Mouse (Mus musculus) mammary gland, adult 2 months (tissue): ENCODE measurements around the gene Dpy30. TPM values are rescaled to one million over a fixed set of nuclear protein-coding genes. Genes with fewer than 3 reads are reported as not detected.

Experiments used
- polyA plus RNA-seq: library from polyadenylated mRNA; depleted of rRNA; stranded (reverse); fragments of >200 nt; gene quantifications from 2 replicates; pipeline ENCODE4 v1.2.3, GENCODE M21; 2012; ENCODE audit warnings: low replicate concordance; rRNA removed

Gene Dpy30
- 15.1 and 21.8 TPM in 2 replicates for polyA plus RNA-seq

DNA sequence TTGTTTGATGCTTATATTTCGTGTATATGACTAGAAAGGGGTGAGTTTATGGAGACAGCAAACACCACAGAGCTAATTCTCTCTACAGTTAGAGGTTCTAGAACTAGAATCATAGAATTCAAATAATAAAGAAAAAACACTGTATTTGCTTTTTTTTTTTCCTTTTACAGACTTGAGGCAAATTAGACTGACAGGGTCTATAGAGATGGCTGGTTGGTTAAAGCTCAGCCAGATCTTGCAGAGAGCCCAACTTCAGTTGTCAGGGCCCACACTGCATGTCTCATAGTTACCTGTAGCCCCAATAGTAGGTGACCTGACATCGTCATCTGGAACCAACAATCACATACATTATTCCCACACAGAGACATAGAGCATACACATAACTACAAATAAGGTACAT is at the start of gene Dpy30:
TSS of gene Dpy30 (minus strand) at position 101 of the 400 bp plus-strand sequence.

DNA sequence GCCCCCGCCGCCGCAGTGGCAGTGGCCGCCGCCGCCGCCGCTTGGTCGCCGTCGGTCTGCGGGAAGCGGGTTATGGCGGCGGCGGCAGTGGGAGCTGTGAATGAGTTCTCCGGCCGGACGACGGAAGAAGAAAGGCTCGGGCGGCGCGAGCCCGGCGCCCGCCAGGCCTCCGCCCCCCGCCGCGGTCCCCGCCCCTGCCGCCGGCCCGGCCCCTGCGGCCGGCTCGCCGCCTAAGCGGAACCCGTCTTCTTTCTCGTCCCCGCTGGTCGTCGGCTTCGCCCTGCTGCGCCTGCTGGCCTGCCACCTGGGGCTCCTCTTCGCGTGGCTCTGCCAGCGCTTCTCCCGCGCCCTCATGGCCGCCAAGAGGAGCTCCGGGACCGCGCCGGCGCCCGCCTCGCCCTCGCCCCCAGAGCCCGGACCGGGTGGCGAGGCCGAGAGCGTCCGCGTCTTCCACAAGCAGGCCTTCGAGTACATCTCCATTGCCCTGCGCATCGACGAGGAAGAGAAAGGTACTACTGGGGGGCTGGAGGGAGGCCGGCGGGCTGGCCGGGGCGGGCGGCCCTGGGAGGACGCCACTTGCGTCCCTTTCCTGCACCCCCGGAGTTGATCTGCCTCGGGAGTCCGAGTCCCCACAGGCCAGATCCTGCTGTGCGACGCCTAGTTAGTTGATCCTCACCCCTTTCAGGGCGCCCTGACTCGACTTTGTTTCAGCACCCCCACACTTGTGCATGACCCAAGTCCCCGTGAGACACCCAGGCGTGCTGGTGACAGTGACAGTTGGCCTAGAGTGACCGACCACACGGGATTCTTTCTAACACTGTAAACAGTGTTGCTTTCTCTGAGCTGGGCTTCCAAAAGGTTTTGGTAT is 15.4 kb upstream of the Dpy30 start, which contains the start of gene Spast:
TSS of gene Spast (plus strand) at position 51 of the 868 bp plus-strand sequence.

DNA sequence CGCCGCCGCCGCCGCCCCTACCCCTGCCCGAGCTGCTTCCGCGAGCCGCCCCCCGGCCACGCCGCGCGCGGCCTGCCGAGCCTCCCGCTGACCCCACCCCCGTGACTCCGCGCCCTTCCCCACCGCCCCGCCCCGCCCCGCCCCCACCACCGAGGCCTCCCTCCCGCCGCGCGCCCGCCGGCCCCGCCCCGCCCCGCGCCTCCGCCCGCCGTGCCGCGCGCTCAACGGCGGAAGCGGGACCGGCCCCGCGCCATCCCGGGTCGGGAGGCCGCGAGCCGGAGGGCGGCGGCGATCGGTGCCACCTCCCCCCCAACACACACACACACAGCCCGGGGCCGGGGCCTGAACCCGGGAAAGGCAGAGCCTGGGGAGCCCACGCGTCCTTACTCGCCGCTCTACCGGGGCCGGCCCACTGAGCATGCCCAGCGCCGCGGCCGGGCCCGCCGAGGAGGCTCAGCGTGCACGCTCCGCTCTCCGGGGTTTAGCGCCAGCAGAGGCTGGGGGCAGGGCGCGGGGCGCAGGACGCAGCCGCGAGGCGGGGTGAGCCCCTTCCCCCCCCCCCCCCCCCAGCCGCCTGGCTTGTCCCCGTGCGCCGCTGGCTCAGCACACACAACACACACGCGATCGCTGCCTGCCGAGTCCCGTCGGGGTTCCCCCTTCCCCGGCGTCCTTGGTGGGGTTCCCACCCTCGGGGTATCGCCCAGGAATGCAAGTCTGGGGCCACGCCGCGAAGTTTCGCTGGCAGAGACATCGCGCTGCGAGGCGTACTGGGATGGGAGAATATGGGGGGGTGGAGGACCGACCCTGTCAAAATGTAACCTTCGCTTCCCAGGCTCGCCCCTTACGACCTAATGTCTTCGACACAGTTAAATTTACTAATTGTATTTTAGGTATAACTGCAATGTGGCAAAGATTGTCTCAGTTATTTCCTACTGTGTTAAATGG is 28.4 kb downstream of the Dpy30 start, which contains the start of gene Memo1:
TSS of gene Memo1 (minus strand) at position 496 of the 945 bp plus-strand sequence.

Other genes starting within 250 kb of the Dpy30 start
- 39.1 and 42.3 TPM in 2 replicates for gene Memo1, start 28.4 kb downstream of the Dpy30 start, polyA plus RNA-seq
- 5.9 and 8.7 TPM in 2 replicates for gene Spast, start 15.0 kb upstream of the Dpy30 start, polyA plus RNA-seq
- gene Slc30a6, start 71.7 kb upstream of the Dpy30 start, polyA plus RNA-seq = 14.9 and 23.6 TPM in 2 replicates
- gene Nlrc4, start 135.2 kb upstream of the Dpy30 start, polyA plus RNA-seq = 0.59 and 0.63 TPM in 2 replicates
- gene Yipf4, start 165.5 kb upstream of the Dpy30 start, polyA plus RNA-seq = 21.0 and 200 TPM in 2 replicates
- 108 and 115 TPM in 2 replicates for gene Birc6, start 204.4 kb upstream of the Dpy30 start, polyA plus RNA-seq